ENCODE assay signal across 15 mouse cellular contexts in genomic region chr4:56888483-56888882, GRCm38 (mm10). TPM values are rescaled to one million over a fixed set of nuclear protein-coding genes. Genes with fewer than 3 reads are reported as not detected.
DNase-seq lines count a peak whose midpoint lies in the region; ATAC-seq and TF ChIP-seq lines count a peak whose summit lies in the region.
"Had no signal": no experiment of that assay in that cellular context is flagged by ENCODE, and none has a peak within 500 bp of the region (broad histone marks: within the 10 kb centered on the region; RNA-seq: fewer than 3 reads in every experiment).

No protein-coding gene starts in this region.

- no peaks in the 10 kb centered on the region for H3K27me3 ChIP-seq in heart, embryonic 15.5 days
- H3K27me3 ChIP-seq in heart, embryonic 10.5 days (ENCODE audit: insufficient read depth, poor library complexity, severe bottlenecking), result no peaks in the 10 kb centered on the region
- no peaks in the 10 kb centered on the region for H3K27me3 ChIP-seq in forebrain, postnatal 0 days (ENCODE audit: insufficient read depth, low read length)
- H3K27me3 ChIP-seq: CH12.LX; midbrain, embryonic 12.5 days had no signal

- peaks cover 23% of the 10 kb centered on the region for H3K4me1 ChIP-seq in heart, embryonic 15.5 days (replicated peaks)
- peaks cover 18% of the 10 kb centered on the region for H3K4me1 ChIP-seq in heart, embryonic 10.5 days
- H3K4me1 ChIP-seq in forebrain, postnatal 0 days (ENCODE audit: insufficient read depth), result no peaks in the 10 kb centered on the region
- H3K4me1 ChIP-seq: hindbrain, embryonic 10.5 days; midbrain, embryonic 12.5 days had no signal

- H3K4me3 ChIP-seq in heart, embryonic 15.5 days, result no peak overlapping the region
- no peak overlapping the region for H3K4me3 ChIP-seq in heart, embryonic 10.5 days
- H3K4me3 ChIP-seq in forebrain, postnatal 0 days (ENCODE audit: low read depth, low read length), result no peak overlapping the region
- H3K4me3 ChIP-seq: hindbrain, embryonic 10.5 days; midbrain, embryonic 12.5 days had no signal

- no peak overlapping the region for H3K4me2 ChIP-seq in heart, embryonic 15.5 days
- no peak overlapping the region for H3K4me2 ChIP-seq in forebrain, postnatal 0 days (ENCODE audit: low read depth)
- H3K4me2 ChIP-seq: midbrain, embryonic 12.5 days had no signal

- H3K9ac ChIP-seq in heart, embryonic 15.5 days, result no peak overlapping the region
- no peak overlapping the region for H3K9ac ChIP-seq in forebrain, postnatal 0 days
- H3K9ac ChIP-seq: liver, embryonic 14.5 days; midbrain, embryonic 12.5 days had no signal

- TF ChIP-seq CTCF in forebrain, postnatal 0 days (IDR thresholded peaks at IDR 0.05; ENCODE audit: low read depth), result no peak

- peaks cover 35% of the 10 kb centered on the region for H3K36me3 ChIP-seq in heart, embryonic 15.5 days
- H3K36me3 ChIP-seq in heart, embryonic 10.5 days, result peaks cover 59% of the 10 kb centered on the region
- peaks cover 22% of the 10 kb centered on the region for H3K36me3 ChIP-seq in forebrain, postnatal 0 days (ENCODE audit: insufficient read depth)

- 54% methylated on average over 5 of the region's 5 CpGs for WGBS in heart, embryonic 15.5 days
- WGBS in heart, embryonic 10.5 days, result 88% methylated on average over 5 of the region's 5 CpGs
- WGBS in forebrain, postnatal 0 days, result 44% methylated on average over 5 of the region's 5 CpGs

- ATAC-seq in heart, embryonic 15.5 days (replicated peaks; ENCODE audit: insufficient number of reproducible peaks, insufficient read depth, low FRiP score, low read depth), result no peak
- no peak for ATAC-seq in forebrain, postnatal 0 days

- peak overlapping the region; percentile 6; the same call in 1 of the 2 replicates for H3K27ac ChIP-seq in heart, embryonic 15.5 days
- H3K27ac ChIP-seq in heart, embryonic 10.5 days, result no peak overlapping the region
- no peak overlapping the region for H3K27ac ChIP-seq in forebrain, postnatal 0 days (ENCODE audit: low read depth, low read length)
- H3K27ac ChIP-seq: hindbrain, embryonic 10.5 days; kidney, postnatal 0 days; liver, embryonic 14.5 days; midbrain, embryonic 12.5 days had no signal

- peak; percentile 42 for DNase-seq in adrenal gland, postnatal 10 days
- DNase-seq in adrenal gland, adult 2 months, result no peak
- no peak for DNase-seq in heart, embryonic 10.5 days (ENCODE audit: low spot score)
- peak; percentile 47 to 65 for DNase-seq in cerebellum, postnatal 25 days
- DNase-seq in lung, postnatal 10 days, result peak; percentile 55
- no peak for DNase-seq in thymus, postnatal 0 days (ENCODE audit: low spot score)
- no peak for DNase-seq in forebrain, postnatal 0 days
- DNase-seq: right cerebral cortex, postnatal 25 days; thymus, postnatal 36 days had no signal

- H3K9me3 ChIP-seq in heart, embryonic 15.5 days (replicated peaks), result no peaks in the 10 kb centered on the region
- H3K9me3 ChIP-seq in heart, embryonic 10.5 days, result no peaks in the 10 kb centered on the region
- no peaks in the 10 kb centered on the region for H3K9me3 ChIP-seq in forebrain, postnatal 0 days (ENCODE audit: low read length)
- H3K9me3 ChIP-seq: hindbrain, embryonic 10.5 days; midbrain, embryonic 12.5 days had no signal

RNA-seq across cellular contexts. Expression of gene Ctnnal1, which starts 23.5 kb away (rescaled TPM):
- 10 to 100 TPM; 17.0 to 18.6 TPM for total RNA-seq in adrenal gland, postnatal 10 days (2021)
- total RNA-seq in adrenal gland, adult 2 months (2021), result 10 to 100 TPM; 16.7 to 24.6 TPM
- 3.1 and 7.5 TPM in 2 replicates for polyA plus RNA-seq in adrenal gland, adult 2 months (2012; rRNA removed)
- 22.2 and 25.7 TPM in 2 replicates for polyA plus RNA-seq in heart, embryonic 15.5 days (2015; fragmentation: Nextera tagmentation; extraction: Ambion mirVana)
- polyA plus RNA-seq in heart, embryonic 10.5 days (2016; fragmentation: Nextera tagmentation; extraction: Ambion mirVana), result 18.2 and 23.2 TPM in 2 replicates
- 5.0 and 5.4 TPM in 2 replicates for polyA plus RNA-seq in thymus, postnatal 0 days (2015; fragmentation: Nextera tagmentation; extraction: Ambion mirVana)
- 9.2 and 14.5 TPM in 2 replicates for total RNA-seq in forebrain, postnatal 0 days (2014; rRNA removed)
- 5.3 and 8.5 TPM in 2 replicates for polyA plus RNA-seq in forebrain, postnatal 0 days (2015; fragmentation: Nextera tagmentation; extraction: Ambion mirVana)

RNA-seq across cellular contexts. Expression of gene Tmem245, which starts 58.8 kb away (rescaled TPM):
- total RNA-seq in adrenal gland, postnatal 10 days (2021), result 10 to 100 TPM; 33.4 to 45.3 TPM
- total RNA-seq in adrenal gland, adult 2 months (2021), result 10 to 100 TPM; 42.3 to 53.0 TPM
- polyA plus RNA-seq in adrenal gland, adult 2 months (2012; rRNA removed), result 18.5 TPM in 2 replicates
- 19.0 and 20.2 TPM in 2 replicates for polyA plus RNA-seq in heart, embryonic 15.5 days (2015; fragmentation: Nextera tagmentation; extraction: Ambion mirVana)
- 14.0 and 23.1 TPM in 2 replicates for polyA plus RNA-seq in heart, embryonic 10.5 days (2016; fragmentation: Nextera tagmentation; extraction: Ambion mirVana)
- 4.0 and 6.0 TPM in 2 replicates for polyA plus RNA-seq in thymus, postnatal 0 days (2015; fragmentation: Nextera tagmentation; extraction: Ambion mirVana)
- 14.0 and 24.7 TPM in 2 replicates for total RNA-seq in forebrain, postnatal 0 days (2014; rRNA removed)
- 4.2 and 9.8 TPM in 2 replicates for polyA plus RNA-seq in forebrain, postnatal 0 days (2015; fragmentation: Nextera tagmentation; extraction: Ambion mirVana)

Comparison
In these comparisons a context has a peak if more than half of its experiments do, and no peak if none do; other contexts are left out.
1. DNase-seq: peak in adrenal gland, postnatal 10 days (single experiment), cerebellum, postnatal 25 days (2 of 2) and lung, postnatal 10 days (single experiment); none in adrenal gland, adult 2 months (single experiment), heart, embryonic 10.5 days (single experiment), thymus, postnatal 0 days (single experiment) and forebrain, postnatal 0 days (single experiment).